Mouse (Mus musculus): ENCODE data around the gene Chit1. TPM values are rescaled to one million over a fixed set of nuclear protein-coding genes. Genes with fewer than 3 reads are reported as not detected.

The Chit1 gene
- total and polyA plus RNA-seq, 3 experiments = not detected

- H3K36me3 ChIP-seq (ENCODE audit: control insufficient read depth in 1 of 2, insufficient read depth in 2 of 2, low read length in 2 of 2) = peaks cover 0 to 14% of the 10 kb centered on the region in 2 experiments; a peak in 2 of 4 replicates
- peaks cover 6 to 31% of the 10 kb centered on the region in 2 experiments for H3K4me1 ChIP-seq (ENCODE audit: control insufficient read depth in 1 of 2, insufficient read depth in 2 of 2, low read length in 2 of 2)
- TF ChIP-seq MYC (IDR thresholded peaks at IDR 0.05; ENCODE audit: low read depth, low read length) = no peak
- no peak for TF ChIP-seq ZKSCAN1 (IDR thresholded peaks at IDR 0.05; ENCODE audit: low read depth, low read length)
- TF ChIP-seq MXI1 (IDR thresholded peaks at IDR 0.05; ENCODE audit: low read depth, low read length) = no peak
- TF ChIP-seq HCFC1 (IDR thresholded peaks at IDR 0.05; ENCODE audit: low read depth, low read length) = no peak
- no peak for TF ChIP-seq MYB (IDR thresholded peaks at IDR 0.05; ENCODE audit: low read depth, low read length)
- no peak for TF ChIP-seq EP300 (IDR thresholded peaks at IDR 0.05; ENCODE audit: low read depth in 1 of 2, low read length in 2 of 2)
- no peak for TF ChIP-seq POLR2A (IDR thresholded peaks at IDR 0.05; ENCODE audit: control insufficient read depth in 1 of 2, insufficient read depth in 1 of 2, low read depth in 1 of 2, low read length in 2 of 2, poor library complexity in 1 of 2)
- no peak for TF ChIP-seq POLR2AphosphoS2 (IDR thresholded peaks at IDR 0.05; ENCODE audit: low read length)
- no peak for TF ChIP-seq USF1 (IDR thresholded peaks at IDR 0.05; ENCODE audit: low read depth, low read length)
- no peak for TF ChIP-seq NRF1 (IDR thresholded peaks at IDR 0.05; ENCODE audit: insufficient read depth, low read depth, low read length, poor library complexity, severe bottlenecking)
- TF ChIP-seq E2F4 (IDR thresholded peaks at IDR 0.05; ENCODE audit: borderline replicate concordance, low read depth, low read length) = no peak
- TF ChIP-seq CHD1 (IDR thresholded peaks at IDR 0.05; ENCODE audit: low read depth, low read length) = no peak
- no peak for TF ChIP-seq POLR2AphosphoS5 (IDR thresholded peaks at IDR 0.05; ENCODE audit: borderline replicate concordance, low read depth, low read length)
- TF ChIP-seq GABPA (IDR thresholded peaks at IDR 0.05; ENCODE audit: low read depth, low read length) = no peak
- TF ChIP-seq UBTF (IDR thresholded peaks at IDR 0.05; ENCODE audit: borderline replicate concordance, insufficient read depth, low read depth, low read length) = no peak
- no peak for TF ChIP-seq CHD2 (IDR thresholded peaks at IDR 0.05; ENCODE audit: low read length)
- TF ChIP-seq MAZ (IDR thresholded peaks at IDR 0.05; ENCODE audit: low read depth, low read length) = no peak
- no peaks in the 10 kb centered on the region for H3K9me3 ChIP-seq (replicated peaks; ENCODE audit: insufficient read depth, low read length)
- no peak for DNase-seq (ENCODE audit: low read depth, low spot score)
- no peak overlapping the region for H3K4me3 ChIP-seq (ENCODE audit: control insufficient read depth in 1 of 2, insufficient read depth in 1 of 2, low read depth in 2 of 2, low read length in 2 of 2)
- peaks cover 2 to 8% of the 10 kb centered on the region in 2 experiments; a peak in 3 of 4 replicates for H3K27me3 ChIP-seq (ENCODE audit: control insufficient read depth in 1 of 2, insufficient read depth in 2 of 2, low read length in 2 of 2)
- no peak overlapping the region for H3K27ac ChIP-seq (ENCODE audit: control insufficient read depth, low read depth, low read length)
- no peaks in the 10 kb centered on the region; the same call in 1 of the 2 replicates for H3K79me2 ChIP-seq (ENCODE audit: control insufficient read depth, insufficient read depth, low read length, poor library complexity)
- no peak overlapping the region for H3K9ac ChIP-seq (ENCODE audit: control insufficient read depth, low read depth, low read length, poor library complexity, severe bottlenecking)
Observed at GRCm38 (mm10) chr1:134100928-134101327, 10.1 kb upstream of the Chit1 start.

- Histone ChIP-seq H3K4me1 (ENCODE audit: control insufficient read depth in 1 of 2, insufficient read depth in 2 of 2, low read length in 2 of 2) (peaks cover 4 to 25% of the 10 kb centered on the region in 2 experiments), H3K27ac (ENCODE audit: control insufficient read depth, low read depth, low read length) (no peak overlapping the region), H3K9ac (ENCODE audit: control insufficient read depth, low read depth, low read length, poor library complexity, severe bottlenecking) (no peak overlapping the region)
Observed at GRCm38 (mm10) chr1:134101593-134101992, 9.4 kb upstream of the Chit1 start.

More at GRCm38 (mm10) chr1:134101593-134101992, 9.4 kb upstream of the Chit1 start:
- H3K27me3 ChIP-seq (ENCODE audit: control insufficient read depth in 1 of 2, insufficient read depth in 2 of 2, low read length in 2 of 2) = peaks cover 2 to 8% of the 10 kb centered on the region in 2 experiments; a peak in 3 of 4 replicates
- H3K9me3 ChIP-seq (replicated peaks; ENCODE audit: insufficient read depth, low read length) = no peaks in the 10 kb centered on the region
- H3K36me3 ChIP-seq (ENCODE audit: control insufficient read depth in 1 of 2, insufficient read depth in 2 of 2, low read length in 2 of 2) = peaks cover 0 to 14% of the 10 kb centered on the region in 2 experiments; a peak in 2 of 4 replicates
- no peak overlapping the region for H3K4me3 ChIP-seq (ENCODE audit: control insufficient read depth in 1 of 2, insufficient read depth in 1 of 2, low read depth in 2 of 2, low read length in 2 of 2)
- no peak for DNase-seq (ENCODE audit: low read depth, low spot score)
- no peaks in the 10 kb centered on the region; the same call in 1 of the 2 replicates for H3K79me2 ChIP-seq (ENCODE audit: control insufficient read depth, insufficient read depth, low read length, poor library complexity)
- no peak for TF ChIP-seq ELF1 (IDR thresholded peaks at IDR 0.05; ENCODE audit: low read depth, low read length)
- no peak for TF ChIP-seq NRF1 (IDR thresholded peaks at IDR 0.05; ENCODE audit: insufficient read depth, low read depth, low read length, poor library complexity, severe bottlenecking)
- TF ChIP-seq ZMIZ1 (IDR thresholded peaks at IDR 0.05; ENCODE audit: low read depth, low read length) = no peak
- no peak for TF ChIP-seq E2F4 (IDR thresholded peaks at IDR 0.05; ENCODE audit: borderline replicate concordance, low read depth, low read length)
- TF ChIP-seq JUND (IDR thresholded peaks at IDR 0.05; ENCODE audit: low read depth, low read length) = no peak
- no peak for TF ChIP-seq TCF12 (IDR thresholded peaks at IDR 0.05; ENCODE audit: low read depth, low read length)
- TF ChIP-seq HCFC1 (IDR thresholded peaks at IDR 0.05; ENCODE audit: low read depth, low read length) = no peak
- TF ChIP-seq ZKSCAN1 (IDR thresholded peaks at IDR 0.05; ENCODE audit: low read depth, low read length) = no peak
- TF ChIP-seq CHD1 (IDR thresholded peaks at IDR 0.05; ENCODE audit: low read depth, low read length) = no peak

Data from MEL (cell line).